Mouse (Mus musculus): ENCODE measurements around the gene Cbln3.

DNA sequence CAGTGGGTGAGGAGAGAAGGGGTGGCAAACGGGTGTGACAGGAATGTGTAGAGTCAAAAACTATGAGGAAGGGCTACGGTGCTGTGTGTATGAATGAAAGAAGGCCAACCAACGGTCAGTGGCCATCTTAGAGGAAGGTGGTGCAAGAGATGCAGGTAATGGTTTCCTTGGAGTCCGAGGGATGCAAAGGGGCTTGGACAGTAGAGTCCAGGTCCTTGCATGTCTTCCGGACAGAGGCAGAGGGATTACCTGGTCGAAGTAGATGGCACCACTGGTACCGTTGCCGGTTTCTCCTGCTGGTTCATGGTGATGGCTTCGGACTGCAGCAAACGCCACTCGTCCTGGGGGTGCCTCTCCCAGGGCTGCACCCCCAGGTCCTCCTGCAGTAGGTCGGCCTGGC lies 529 bp downstream of the Cbln3 start:
- no peak for TF ChIP-seq GATA1 (IDR thresholded peaks at IDR 0.05; ENCODE audit: borderline replicate concordance, low read length)
- TF ChIP-seq FLI1 (IDR thresholded peaks at IDR 0.05; ENCODE audit: low read length): no peak
